Mouse (Mus musculus): ENCODE measurements at regions not wholly inside any gene's neighbourhood (a gene's known extent, or its start where the extent isn't known, plus 50 kb on each side); places are given as distances from the start of the nearest gene placed in this dataset.
A peak's percentile ranks its signal among the peaks of the same experiment; 100 is the strongest.

GRCm38 (mm10) chr13:92940610-92941009 is 96.0 kb downstream of the Mtx3 start:
- 31% methylated on average over 6 of the region's 6 CpGs for WGBS (ENCODE audit: insufficient replicate concordance)
- Histone ChIP-seq H3K4me3 (ENCODE audit: low read depth, low read length) (no peak overlapping the region), H3K27ac (ENCODE audit: low read depth) (no peak overlapping the region), H3K9me3 (ENCODE audit: low read length) (no peaks in the 10 kb centered on the region), H3K9ac (replicated peaks) (no peak overlapping the region), H3K4me2 (ENCODE audit: low read depth, low read length) (no peak overlapping the region), H3K36me3 (replicated peaks; ENCODE audit: insufficient read depth, low read length) (no peaks in the 10 kb centered on the region), H3K27me3 (ENCODE audit: insufficient read depth, low read length) (no peaks in the 10 kb centered on the region), H3K4me1 (ENCODE audit: insufficient read depth) (no peaks in the 10 kb centered on the region)
- no peak for ATAC-seq
- no peak for TF ChIP-seq EP300 (IDR thresholded peaks at IDR 0.05; ENCODE audit: low read depth)
- no peak for TF ChIP-seq CTCF (IDR thresholded peaks at IDR 0.05; ENCODE audit: low read depth)
- DNase-seq = no peak

DNA sequence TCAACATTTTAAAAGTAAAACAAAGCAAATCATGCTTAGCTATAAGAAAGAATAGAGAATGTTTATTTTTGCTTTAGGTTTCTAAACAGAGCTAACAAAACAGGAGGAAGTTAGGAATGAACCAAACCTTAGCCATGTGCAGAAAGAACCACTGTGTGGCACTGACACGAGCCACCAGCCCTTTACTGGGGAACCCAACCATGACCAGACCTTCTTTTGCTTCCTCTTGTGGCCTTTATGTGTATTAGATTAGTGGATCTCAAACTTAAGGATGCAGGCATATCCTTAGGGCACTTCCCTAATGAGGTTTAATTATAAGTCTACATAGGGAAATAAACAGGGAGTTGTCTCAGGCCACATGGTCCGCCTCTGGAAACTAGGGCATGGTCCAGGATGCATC is 104.0 kb downstream of the Mtx3 start:
- H3K9ac ChIP-seq (replicated peaks) = no peak overlapping the region
- no peak overlapping the region for H3K4me3 ChIP-seq (ENCODE audit: low read depth, low read length)
- no peak overlapping the region for H3K4me2 ChIP-seq (ENCODE audit: low read depth, low read length)
- H3K4me1 ChIP-seq (ENCODE audit: insufficient read depth) = no peaks in the 10 kb centered on the region
- H3K36me3 ChIP-seq (replicated peaks; ENCODE audit: insufficient read depth, low read length) = no peaks in the 10 kb centered on the region
- H3K9me3 ChIP-seq (ENCODE audit: low read length) = no peaks in the 10 kb centered on the region
- TF ChIP-seq CTCF (IDR thresholded peaks at IDR 0.05; ENCODE audit: low read depth) (peak; percentile 31), EP300 (IDR thresholded peaks at IDR 0.05; ENCODE audit: low read depth) (no peak)
- H3K27me3 ChIP-seq (ENCODE audit: insufficient read depth, low read length) = no peaks in the 10 kb centered on the region
- ATAC-seq (no peak), DNase-seq (no peak)
- 50% methylated on average over 2 of the region's 2 CpGs for WGBS (ENCODE audit: insufficient replicate concordance)
- no peak overlapping the region for H3K27ac ChIP-seq (ENCODE audit: low read depth)

- ATAC-seq = no peak
- Histone ChIP-seq H3K4me1 (ENCODE audit: insufficient read depth) (no peaks in the 10 kb centered on the region), H3K36me3 (replicated peaks; ENCODE audit: insufficient read depth, low read length) (no peaks in the 10 kb centered on the region), H3K4me3 (ENCODE audit: low read depth, low read length) (no peak overlapping the region), H3K4me2 (ENCODE audit: low read depth, low read length) (no peak overlapping the region), H3K27me3 (ENCODE audit: insufficient read depth, low read length) (no peaks in the 10 kb centered on the region), H3K27ac (ENCODE audit: low read depth) (no peak overlapping the region), H3K9me3 (ENCODE audit: low read length) (no peaks in the 10 kb centered on the region), H3K9ac (replicated peaks) (no peak overlapping the region)
- 51% methylated on average over 4 of the region's 4 CpGs for whole genome bisulfite sequencing (ENCODE audit: insufficient replicate concordance)
- TF ChIP-seq EP300 (IDR thresholded peaks at IDR 0.05; ENCODE audit: low read depth) (no peak), CTCF (IDR thresholded peaks at IDR 0.05; ENCODE audit: low read depth) (no peak)
- DNase-seq = no peak
Measured at GRCm38 (mm10) chr13:92960031-92960430, 115.5 kb downstream of the Mtx3 start.

GRCm38 (mm10) chr13:92962625-92963024 is 118.1 kb downstream of the Mtx3 start:
- Histone ChIP-seq H3K4me1 (ENCODE audit: insufficient read depth) (no peaks in the 10 kb centered on the region), H3K27ac (ENCODE audit: low read depth) (no peak overlapping the region), H3K36me3 (replicated peaks; ENCODE audit: insufficient read depth, low read length) (no peaks in the 10 kb centered on the region), H3K27me3 (ENCODE audit: insufficient read depth, low read length) (no peaks in the 10 kb centered on the region), H3K9ac (replicated peaks) (no peak overlapping the region), H3K9me3 (ENCODE audit: low read length) (no peaks in the 10 kb centered on the region), H3K4me2 (ENCODE audit: low read depth, low read length) (no peak overlapping the region), H3K4me3 (ENCODE audit: low read depth, low read length) (no peak overlapping the region)
- no peak for ATAC-seq
- 70% methylated on average over 5 of the region's 5 CpGs for WGBS (ENCODE audit: insufficient replicate concordance)
- TF ChIP-seq EP300 (IDR thresholded peaks at IDR 0.05; ENCODE audit: low read depth) (no peak), CTCF (IDR thresholded peaks at IDR 0.05; ENCODE audit: low read depth) (no peak)
- no peak for DNase-seq

DNA sequence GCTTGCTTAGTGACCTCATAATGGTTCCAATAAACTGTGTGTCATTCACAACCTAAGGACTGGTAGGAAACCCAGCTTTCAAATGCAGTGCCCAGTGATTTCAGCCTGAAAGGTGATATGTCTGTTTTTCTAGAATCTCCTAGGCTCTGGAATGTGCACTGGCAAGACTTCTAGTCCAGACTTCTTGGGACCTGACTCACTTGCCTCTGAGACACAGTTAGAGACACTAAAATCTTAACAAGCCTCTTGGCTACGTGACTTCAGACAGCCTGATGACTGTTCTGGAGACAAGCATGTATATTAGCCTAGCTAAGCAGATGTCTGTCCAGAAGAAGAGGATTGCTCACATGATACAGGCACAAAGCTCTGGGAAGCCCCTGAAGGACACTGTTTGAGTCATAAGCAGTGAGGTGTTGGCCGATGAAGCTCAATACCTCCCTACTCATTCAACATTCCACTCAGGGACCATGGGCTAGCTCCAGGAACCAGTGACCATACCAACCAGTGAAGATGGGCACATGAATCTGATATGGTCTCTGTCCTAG is 118.9 kb downstream of the Mtx3 start:
- no peak overlapping the region for H3K9ac ChIP-seq (replicated peaks)
- no peak for DNase-seq
- no peak overlapping the region for H3K4me3 ChIP-seq (ENCODE audit: low read depth, low read length)
- H3K9me3 ChIP-seq (ENCODE audit: low read length) = no peaks in the 10 kb centered on the region
- no peak for TF ChIP-seq EP300 (IDR thresholded peaks at IDR 0.05; ENCODE audit: low read depth)
- TF ChIP-seq CTCF (IDR thresholded peaks at IDR 0.05; ENCODE audit: low read depth) = no peak
- H3K4me1 ChIP-seq (ENCODE audit: insufficient read depth) = no peaks in the 10 kb centered on the region
- no peak overlapping the region for H3K4me2 ChIP-seq (ENCODE audit: low read depth, low read length)
- ATAC-seq = no peak
- 79% methylated on average over 2 of the region's 2 CpGs for WGBS (ENCODE audit: insufficient replicate concordance)
- H3K36me3 ChIP-seq (replicated peaks; ENCODE audit: insufficient read depth, low read length) = no peaks in the 10 kb centered on the region
- H3K27ac ChIP-seq (ENCODE audit: low read depth) = no peak overlapping the region
- H3K27me3 ChIP-seq (ENCODE audit: insufficient read depth, low read length) = no peaks in the 10 kb centered on the region

GRCm38 (mm10) chr13:92964213-92964743 is 119.7 kb downstream of the Mtx3 start:
- WGBS (ENCODE audit: insufficient replicate concordance) = 24% methylated on average over 5 of the region's 5 CpGs
- H3K9me3 ChIP-seq (ENCODE audit: low read length) = no peaks in the 10 kb centered on the region

More at GRCm38 (mm10) chr13:92964213-92964743, 119.7 kb downstream of the Mtx3 start:
- no peak overlapping the region for H3K4me2 ChIP-seq (ENCODE audit: low read depth, low read length)
- no peak overlapping the region for H3K27ac ChIP-seq (ENCODE audit: low read depth)
- DNase-seq (no peak), ATAC-seq (no peak)
- H3K4me3 ChIP-seq (ENCODE audit: low read depth, low read length) = no peak overlapping the region
- H3K9ac ChIP-seq (replicated peaks) = no peak overlapping the region
- no peaks in the 10 kb centered on the region for H3K4me1 ChIP-seq (ENCODE audit: insufficient read depth)
- H3K27me3 ChIP-seq (ENCODE audit: insufficient read depth, low read length) = no peaks in the 10 kb centered on the region
- H3K36me3 ChIP-seq (replicated peaks; ENCODE audit: insufficient read depth, low read length) = no peaks in the 10 kb centered on the region
- TF ChIP-seq EP300 (IDR thresholded peaks at IDR 0.05; ENCODE audit: low read depth) (no peak), CTCF (IDR thresholded peaks at IDR 0.05; ENCODE audit: low read depth) (no peak)
